Mouse (Mus musculus): ENCODE measurements around the gene Xlr5a.
"Not testable (repeated sequence)": the region's sequence is repeated elsewhere in the genome, so short reads cannot be mapped to it uniquely, and the experiment has no call there.

Gene Xlr5a

DNA sequence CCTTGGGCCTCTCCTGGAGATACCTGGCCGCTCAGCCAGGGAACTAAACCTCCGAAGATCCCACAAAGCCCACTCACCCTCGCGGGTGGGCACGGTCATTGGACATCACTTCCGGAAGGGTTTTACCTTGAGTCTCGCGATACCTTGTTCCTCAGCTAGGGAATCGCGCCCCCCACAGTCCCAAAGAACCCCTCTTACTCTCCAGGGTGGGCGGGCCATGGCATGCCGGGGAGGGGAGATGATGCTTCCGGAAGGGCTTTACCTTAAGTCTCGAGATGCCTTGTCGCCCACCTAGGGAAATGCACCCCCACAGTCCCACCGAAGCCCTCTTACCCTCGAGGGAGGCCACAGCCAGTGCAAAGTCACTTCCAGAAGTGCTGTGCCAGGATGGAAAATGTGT is at the start of gene Xlr5a, which contains the start of gene Xlr5c:
Xlr5a (minus strand) TSS at position 101 of the 400 bp plus-strand sequence.
Xlr5c (minus strand) TSS at position 101 of the 400 bp plus-strand sequence.
- DNase-seq (ENCODE audit: low read depth, low spot score): not testable (repeated sequence)

DNA sequence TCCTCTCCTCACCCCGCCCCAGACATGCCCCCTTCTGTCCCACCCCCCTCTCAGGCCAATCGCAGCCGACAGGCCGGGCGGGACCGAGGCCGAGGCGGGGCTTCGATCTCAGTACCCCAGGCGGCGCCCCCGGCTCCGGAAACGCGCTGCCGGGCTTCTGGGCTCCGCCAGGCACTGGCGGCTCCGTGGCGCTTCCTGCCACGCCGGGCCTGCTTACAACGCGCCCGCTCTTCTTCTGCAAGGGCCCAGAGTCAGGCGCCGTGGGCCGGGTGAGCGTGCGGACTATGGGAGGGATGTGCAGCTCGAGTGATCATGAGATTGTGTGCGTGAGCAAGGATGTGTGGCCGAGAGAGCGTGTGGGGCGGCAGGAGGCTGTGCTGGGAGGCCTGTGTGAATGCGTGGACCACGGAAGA is 49.7 kb upstream of the Xlr5a start, which contains the start of gene Zfp275:
Zfp275 (plus strand) TSS at position 139 of the 413 bp plus-strand sequence.
- peak; percentile 69 for DNase-seq (ENCODE audit: low read depth, low spot score)

DNA sequence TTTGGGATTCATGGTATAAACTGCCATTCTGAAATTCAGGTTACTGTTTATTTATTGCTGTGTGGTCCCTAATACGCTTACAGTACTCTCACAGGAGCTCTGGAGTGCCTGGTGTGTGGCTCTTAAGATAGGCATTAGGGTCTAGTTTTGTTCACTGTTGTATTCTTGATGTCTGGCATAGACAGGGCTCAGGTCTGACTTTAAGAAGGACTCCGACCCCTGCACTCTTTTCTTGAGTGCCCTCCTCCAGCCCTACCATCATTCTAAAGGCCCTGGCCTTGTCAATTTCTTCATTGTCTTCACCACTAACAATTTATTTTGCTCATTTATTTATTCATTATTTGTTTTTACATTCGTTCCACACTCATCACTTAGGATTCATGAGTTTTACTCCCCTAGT is 49.3 kb upstream of the Xlr5a start:
- DNase-seq (ENCODE audit: low read depth, low spot score): peak; percentile 2

DNA sequence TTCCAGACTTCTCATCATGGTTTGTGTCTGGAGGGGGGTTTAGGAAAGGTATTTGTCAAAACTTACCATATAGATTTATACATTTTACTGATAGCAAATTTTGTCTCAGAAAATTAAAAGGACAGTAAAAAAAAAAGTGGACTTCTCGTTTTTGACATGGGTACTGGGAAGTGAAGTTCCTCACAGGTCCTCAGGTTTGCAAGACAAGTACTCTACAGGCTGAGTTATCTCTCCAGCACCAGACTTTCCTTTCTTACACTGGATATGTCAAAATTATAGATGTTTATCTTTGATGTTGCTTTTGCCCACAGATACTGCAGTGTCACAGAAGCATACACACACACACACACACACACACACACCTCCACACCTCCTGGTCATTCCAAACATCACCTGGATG is 48.7 kb upstream of the Xlr5a start:
- DNase-seq (ENCODE audit: low read depth, low spot score): no peak

DNA sequence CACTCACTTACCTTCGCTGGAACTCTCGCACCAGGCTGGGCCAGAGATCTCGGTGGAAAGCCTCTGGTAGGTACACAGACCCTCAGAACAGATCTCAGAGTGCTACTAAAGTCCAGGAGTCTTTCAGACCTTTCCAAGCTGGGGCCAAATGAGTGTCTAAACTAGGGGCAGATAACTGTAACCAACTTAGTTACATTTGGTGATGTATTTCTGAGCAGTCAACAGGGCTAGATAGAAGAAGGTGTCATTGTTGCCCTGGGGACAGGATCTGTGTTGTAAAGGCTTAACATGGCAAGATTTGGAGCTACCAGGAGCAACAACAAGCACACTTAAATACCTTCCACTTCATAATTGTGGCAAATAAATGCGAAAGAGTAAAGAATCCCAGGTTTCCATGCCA is 44.0 kb upstream of the Xlr5a start, which contains the start of gene Gm45015:
Gm45015 (minus strand) TSS at position 101 of the 400 bp plus-strand sequence.
- DNase-seq (ENCODE audit: low read depth, low spot score): no peak

DNA sequence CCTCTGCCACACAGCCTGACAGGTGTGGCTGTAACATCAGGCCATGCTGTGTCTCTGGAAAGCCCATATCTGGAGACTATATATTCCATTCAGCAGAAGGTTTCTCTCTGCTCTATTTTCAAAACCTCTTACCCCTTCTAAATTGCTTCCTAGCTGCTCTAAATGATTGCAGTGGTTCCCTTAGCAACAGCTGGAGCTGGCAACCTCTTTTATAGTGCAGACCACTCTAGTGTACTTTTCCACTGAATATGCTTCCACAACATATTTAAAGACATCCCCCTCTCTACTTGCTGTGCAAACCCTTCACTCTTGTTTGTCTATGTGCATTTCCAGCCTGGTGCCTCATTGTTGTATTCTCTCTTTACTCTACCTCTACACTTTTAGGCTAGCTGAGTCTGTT is 40.8 kb upstream of the Xlr5a start:
- DNase-seq (ENCODE audit: low read depth, low spot score): no peak

DNA sequence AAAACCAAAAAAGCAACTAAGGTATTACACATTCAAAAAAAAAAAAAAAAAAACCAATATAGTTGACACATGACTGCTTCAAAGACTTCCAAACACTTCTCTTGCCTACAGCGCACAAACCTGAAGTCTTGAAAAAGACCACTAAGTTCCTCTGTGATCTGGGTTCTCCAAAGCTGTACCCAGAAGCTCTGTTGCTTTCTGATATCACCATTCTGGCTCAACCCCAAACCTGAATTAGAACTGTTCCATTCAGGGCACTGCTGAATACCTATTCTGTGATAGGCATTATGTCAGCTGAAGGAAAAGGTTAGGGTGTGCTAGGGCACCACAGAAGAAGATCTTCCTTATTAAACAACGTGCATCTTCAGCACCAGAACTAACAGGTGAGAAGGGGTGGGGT is 34.4 kb upstream of the Xlr5a start:
- DNase-seq (ENCODE audit: low read depth, low spot score): no peak

DNA sequence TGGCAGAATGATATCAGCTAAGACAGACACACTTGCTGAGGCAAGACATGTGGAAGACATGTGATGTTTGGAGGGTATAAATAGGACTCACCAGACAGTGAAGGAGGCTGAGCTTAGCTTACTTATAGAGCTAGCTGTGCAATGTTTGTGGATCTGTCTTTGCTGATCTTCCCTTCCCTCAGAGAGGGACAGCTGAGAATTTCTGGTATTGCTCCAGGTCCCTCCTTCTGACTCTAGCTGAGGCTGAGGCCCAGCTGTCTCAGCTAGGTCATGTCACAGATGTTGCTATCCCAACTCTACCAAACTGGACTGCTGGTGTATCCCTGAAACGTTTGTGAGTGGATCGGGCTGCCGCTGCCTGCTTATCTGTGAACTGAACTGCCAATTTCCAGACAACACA is 28.3 kb upstream of the Xlr5a start:
- DNase-seq (ENCODE audit: low read depth, low spot score): no peak

DNA sequence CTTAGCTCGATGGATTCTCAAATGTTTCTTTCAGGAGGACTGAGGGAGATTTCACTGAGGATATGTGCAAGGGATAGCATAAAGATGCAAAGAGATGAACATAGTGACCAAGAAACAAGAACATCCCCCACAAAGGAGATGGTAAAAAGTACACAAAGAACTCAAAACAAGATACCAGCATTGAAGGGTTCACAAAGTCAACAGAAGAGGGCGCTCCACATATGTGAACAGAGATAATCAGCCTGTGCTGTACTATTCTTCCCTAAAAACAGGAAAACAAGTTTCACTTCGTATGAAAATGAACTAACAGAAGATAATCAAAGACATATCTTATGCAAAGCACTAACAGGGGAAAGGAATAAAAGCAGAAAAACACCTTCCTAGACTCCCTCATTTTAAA is 19.7 kb upstream of the Xlr5a start:
- DNase-seq (ENCODE audit: low read depth, low spot score): peak; percentile 72

DNA sequence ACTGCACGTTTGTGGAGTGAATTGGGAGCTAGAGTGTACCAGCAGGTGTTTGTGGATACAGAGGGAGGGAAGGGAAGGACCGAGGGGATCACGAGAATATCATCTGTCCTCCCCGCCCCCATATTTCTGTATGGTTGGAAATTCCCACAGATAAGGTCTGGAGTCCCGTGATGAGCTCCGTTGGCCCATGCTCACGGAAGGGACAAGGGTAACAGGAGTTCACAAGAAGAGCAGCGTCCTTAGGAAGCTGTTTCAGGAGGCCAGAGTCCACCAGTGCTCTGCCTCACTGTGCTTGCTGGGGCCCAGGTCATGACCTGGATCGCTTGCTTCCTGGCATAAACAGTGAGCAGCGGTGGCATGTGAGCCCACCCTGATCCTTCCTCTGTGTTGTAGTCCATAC is 3.0 kb upstream of the Xlr5a start:
- DNase-seq (ENCODE audit: low read depth, low spot score): not testable (repeated sequence)

DNA sequence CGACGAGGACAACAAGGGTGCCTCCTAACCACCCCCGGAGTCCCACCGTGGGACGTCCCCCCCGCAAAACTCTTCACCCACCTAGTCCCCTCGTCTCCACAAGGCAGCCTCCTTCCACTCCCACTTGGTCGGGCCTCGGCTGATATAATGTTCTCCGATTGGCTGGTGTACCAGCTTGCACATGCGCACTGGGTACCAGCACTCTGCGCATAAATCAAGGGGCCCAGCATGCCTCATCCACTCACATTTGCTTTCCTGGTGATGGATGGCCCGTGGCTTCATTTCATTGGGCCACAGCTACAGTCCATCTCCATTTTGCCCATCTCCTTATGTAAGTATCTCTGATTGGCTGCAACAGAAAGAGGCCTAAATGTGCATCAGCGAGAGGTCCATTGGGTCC is 27.5 kb downstream of the Xlr5a start, which contains the start of gene Xlr3c:
Xlr3c (minus strand) TSS at position 121 of the 400 bp plus-strand sequence.
- not testable (repeated sequence) for DNase-seq (ENCODE audit: low read depth, low spot score)

DNA sequence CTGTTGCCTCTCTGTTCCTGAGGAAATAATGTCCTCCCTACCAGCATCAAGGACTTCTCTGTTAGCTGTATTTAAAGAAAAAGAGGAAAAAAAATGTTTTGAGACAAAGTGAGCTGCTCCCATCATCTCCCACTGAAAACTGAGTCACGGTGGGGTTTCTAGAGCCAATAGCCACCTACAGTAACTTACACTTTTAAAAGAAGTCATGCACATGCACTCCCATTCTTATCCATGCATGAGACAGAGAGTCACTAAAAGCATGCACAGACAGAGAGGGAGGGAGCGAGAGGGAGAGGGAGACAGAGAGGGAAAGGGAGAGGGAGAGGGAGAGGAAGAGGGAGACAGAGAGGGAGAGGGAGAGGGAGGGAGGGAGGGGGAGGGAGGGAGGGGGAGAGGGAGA is 30.3 kb downstream of the Xlr5a start:
- DNase-seq (ENCODE audit: low read depth, low spot score): not testable (repeated sequence)

DNA sequence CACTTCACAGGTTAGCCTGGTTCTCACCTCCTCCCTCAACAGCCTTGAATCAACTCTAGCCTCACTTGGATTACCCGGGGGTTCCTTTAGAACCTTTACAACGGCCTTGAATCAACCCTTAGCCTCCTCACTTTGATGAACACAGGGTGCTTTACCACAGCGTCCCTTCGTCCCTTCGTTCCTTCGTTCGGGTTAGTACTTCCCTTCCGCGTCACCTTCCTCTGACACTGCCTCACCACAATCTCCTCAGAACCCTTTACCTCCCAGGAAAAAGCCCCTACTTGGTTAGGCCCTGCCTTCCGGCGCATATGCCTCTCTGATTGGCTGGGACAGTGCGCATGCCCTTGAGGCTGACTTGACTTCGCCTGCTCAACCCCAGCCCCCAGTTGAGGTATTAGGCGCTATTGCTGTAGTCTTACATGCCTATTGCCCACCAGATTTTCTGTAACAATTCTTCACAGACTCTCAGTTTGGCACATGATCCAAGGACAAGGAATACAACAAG is 49.9 kb downstream of the Xlr5a start, which contains the start of gene Xlr4c:
Xlr4c (minus strand) TSS at position 310 of the 505 bp plus-strand sequence.
- not testable (repeated sequence) for DNase-seq (ENCODE audit: low read depth, low spot score)

DNA sequence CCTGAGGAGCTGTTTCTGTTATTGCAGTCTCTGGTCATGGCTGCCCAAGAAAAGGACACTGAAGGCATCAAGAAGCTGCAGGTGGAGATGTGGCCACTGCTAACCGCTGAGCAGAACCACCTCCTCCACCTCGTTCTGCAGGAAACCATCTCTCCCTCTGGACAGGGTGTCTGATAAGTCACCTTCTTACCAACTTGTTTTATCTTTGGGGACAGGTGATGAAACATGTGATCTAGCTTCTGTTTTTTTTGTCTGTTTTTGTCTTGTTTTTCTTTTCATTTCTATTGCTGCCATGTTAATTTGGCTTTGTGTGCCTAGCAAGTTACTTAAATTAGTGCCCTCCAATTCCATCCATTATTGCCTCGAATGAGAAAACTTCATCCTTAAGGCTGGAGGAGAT is 63.5 kb downstream of the Xlr5a start:
- no peak for DNase-seq (ENCODE audit: low read depth, low spot score)

DNA sequence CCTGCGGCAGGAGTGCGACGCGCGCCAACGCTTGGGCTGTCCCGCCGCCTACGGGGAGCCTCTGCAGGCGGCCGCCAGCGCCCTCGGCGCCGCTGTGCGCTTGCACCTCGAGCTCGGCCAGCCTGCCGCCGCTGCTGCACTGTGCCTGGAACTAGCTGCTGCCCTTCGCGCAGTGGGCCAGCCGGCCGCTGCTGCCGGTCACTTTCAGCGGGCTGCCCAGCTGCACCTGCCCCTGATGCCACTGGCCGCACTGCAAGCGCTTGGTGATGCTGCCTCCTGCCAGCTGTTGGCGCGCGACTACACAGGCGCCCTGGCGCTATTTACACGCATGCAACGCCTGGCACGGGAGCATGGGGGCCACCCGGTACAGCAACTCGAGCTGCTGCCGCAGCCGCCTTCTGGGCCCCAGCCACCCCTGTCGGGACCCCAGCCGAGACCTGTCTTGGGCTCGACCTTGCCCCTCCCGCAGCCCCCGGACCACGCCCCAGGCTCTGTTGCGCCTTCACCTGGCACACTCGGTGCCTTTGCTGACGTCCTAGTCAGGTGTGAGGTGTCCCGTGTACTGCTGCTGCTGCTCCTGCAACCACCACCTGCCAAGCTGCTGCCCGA is 64.1 kb downstream of the Xlr5a start:
- peak; percentile 42 for DNase-seq (ENCODE audit: low read depth, low spot score)

DNA sequence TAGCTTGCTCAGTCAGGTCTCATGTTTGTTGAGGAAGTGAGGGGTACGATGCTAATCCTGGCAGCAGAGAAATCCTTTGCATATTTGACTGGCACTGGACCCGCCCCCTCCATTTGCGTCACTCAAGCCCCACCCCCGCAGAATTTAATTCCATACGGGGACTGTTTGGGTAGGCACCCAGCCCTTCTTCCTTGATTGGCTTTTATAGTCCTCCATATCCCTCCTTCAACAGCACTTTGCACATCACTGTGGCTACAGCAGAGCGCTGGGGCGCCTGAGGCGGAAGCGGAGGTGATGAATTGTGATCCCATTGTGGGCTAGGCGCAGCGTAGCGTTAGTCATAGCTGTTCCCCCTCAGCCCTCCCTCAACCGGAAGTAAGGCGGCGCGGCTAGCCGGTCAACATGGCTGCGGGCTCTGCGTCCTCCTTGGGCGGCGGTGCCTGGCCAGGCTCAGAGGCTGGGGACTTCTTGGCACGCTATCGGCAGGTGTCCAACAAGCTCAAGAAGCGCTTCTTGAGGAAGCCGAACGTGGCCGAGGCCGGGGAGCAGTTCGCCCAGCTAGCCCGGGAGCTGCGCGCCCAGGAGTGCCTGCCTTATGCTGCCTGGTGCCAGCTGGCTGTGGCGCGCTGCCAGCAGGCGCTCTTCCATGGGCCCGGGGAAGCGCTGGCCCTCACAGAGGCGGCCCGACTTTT is 64.7 kb downstream of the Xlr5a start, which contains the start of gene F8a:
F8a (plus strand) TSS at position 378 of the 692 bp plus-strand sequence.
- peak; percentile 94 for DNase-seq (ENCODE audit: low read depth, low spot score)

DNA sequence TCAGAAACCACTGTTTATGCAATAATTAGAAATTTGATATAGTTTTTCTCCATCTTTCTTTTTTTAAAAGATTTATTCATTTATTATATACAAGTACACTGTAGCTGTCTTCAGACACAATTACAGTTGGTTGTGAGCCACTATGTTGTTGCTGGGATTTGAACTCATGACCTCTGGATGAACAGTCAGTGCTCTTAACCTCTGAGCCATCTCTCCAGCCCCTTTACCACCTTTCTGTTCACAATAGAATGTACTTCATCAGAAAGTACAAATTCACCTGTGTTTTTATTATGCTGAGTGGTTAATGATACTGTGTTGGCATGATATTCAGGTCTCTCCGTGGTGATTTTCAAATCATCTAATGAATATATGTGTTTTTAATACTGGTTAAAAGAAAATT is 67.4 kb downstream of the Xlr5a start:
- no peak for DNase-seq (ENCODE audit: low read depth, low spot score)

DNA sequence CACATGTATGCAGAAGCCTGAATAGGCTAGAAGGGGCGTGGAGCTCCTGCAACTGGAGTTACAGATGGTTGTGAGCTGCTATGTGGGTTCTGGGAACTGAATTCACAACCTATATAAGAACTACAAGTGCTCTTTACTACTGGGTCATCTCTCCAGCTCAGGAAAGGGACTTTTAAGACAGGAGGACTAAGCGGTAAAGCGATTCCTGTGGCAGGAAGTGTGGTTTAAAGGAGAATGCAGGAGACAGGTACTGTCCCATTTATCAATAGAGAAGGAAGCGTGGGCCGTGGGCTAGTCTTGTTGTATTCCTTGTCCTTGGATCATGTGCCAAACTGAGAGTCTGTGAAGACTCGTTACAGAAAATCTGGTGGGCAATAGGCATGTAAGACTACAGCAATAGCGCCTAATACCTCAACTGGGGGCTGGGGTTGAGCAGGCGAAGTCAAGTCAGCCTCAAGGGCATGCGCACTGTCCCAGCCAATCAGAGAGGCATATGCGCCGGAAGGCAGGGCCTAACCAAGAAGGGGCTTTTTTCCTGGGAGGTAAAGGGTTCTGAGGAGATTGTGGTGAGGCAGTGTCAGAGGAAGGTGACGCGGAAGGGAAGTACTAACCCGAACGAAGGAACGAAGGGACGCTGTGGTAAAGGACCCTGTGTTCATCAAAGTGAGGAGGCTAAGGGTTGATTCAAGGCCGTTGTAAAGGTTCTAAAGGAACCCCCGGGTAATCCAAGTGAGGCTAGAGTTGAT is 78.8 kb downstream of the Xlr5a start, which contains the start of gene Xlr4b:
Xlr4b (plus strand) TSS at position 515 of the 746 bp plus-strand sequence.
- DNase-seq (ENCODE audit: low read depth, low spot score): not testable (repeated sequence)

DNA sequence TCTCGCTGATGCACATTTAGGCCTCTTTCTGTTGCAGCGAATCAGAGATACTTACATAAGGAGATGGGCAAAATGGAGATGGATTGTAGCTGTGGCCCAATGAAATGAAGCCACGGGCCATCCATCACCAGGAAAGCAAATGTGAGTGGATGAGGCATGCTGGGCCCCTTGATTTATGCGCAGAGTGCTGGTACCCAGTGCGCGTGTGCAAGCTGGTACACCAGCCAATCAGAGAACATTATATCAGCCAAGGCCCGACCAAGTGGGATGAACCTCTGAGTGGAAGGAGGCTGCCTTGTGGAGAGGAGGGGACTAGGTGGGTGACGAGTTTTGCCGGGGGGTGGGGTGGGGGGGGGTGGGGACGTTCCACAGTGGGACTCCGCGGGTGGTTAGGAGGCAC is 100.8 kb downstream of the Xlr5a start, which contains the start of gene Xlr3b:
Xlr3b (plus strand) TSS at position 274 of the 400 bp plus-strand sequence.
- peak; percentile 91 for DNase-seq (ENCODE audit: low read depth, low spot score)

DNA sequence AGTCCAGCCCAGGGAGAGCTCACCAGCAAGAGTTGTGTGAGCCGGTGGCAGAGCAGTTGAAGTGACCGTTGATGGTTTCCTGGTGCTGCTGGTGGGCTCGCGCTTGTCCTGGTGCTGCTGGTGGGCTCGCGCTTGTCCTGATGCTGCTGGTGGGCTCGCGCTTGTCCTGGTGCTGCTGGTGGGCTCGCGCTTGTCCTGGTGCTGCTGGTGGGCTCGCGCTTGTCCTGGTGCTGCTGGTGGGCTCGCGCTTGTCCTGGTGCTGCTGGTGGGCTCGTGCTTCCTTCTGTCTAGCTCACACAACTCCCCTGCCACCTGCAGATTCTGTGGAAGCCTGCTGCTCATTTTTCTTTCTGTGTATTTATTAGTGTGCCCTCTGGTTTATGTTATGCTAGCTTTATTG is 115.9 kb downstream of the Xlr5a start, which contains the start of gene Spin2d:
Spin2d (minus strand) TSS at position 101 of the 400 bp plus-strand sequence.
- DNase-seq (ENCODE audit: low read depth, low spot score): not testable (repeated sequence)

DNA sequence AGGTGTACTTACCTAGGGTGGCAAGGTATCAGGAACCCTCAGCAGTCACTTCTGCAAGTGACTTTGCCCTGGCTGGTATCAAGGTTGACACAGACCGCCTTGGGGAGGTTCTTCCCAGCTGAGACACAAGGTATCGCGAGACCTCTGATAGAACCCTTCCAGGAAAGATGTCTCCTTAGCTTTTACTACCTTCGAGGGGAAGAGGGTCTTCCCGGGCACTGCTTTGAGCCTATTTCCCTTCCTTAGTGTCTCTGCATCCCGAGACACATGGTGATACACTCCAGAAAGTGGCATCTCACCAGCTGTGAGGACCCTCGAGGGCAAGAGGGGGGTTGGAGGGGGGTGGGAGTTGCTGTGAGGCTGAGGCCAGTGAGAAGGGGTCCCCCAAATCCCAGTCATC is 143.4 kb downstream of the Xlr5a start, which contains the start of gene DXBay18:
DXBay18 (minus strand) TSS at position 101 of the 400 bp plus-strand sequence.
- DNase-seq (ENCODE audit: low read depth, low spot score): not testable (repeated sequence)
